Mouse (Mus musculus) adrenal gland, postnatal 14 days (tissue): ENCODE measurements around the gene Hdgfl3. TPM values are rescaled to one million over a fixed set of nuclear protein-coding genes. Genes with fewer than 3 reads are reported as not detected.

Experiments
- DNase-seq: peaks from one replicate; pipeline ENCODE4 v3.0.0; 2021; ENCODE audit warnings: mixed read lengths
- total RNA-seq: library from RNA; stranded (reverse); gene quantifications from 2 replicates; pipeline ENCODE4 v1.2.3, GENCODE M21; 2021

Hdgfl3 gene
- total RNA-seq, 1 experiment from 2014 or later = 13.6 TPM

- DNase-seq = no peak
These were observed 78.6 kb downstream of the Hdgfl3 start, which contains the start of gene Gm10160 for GRCm38 (mm10) chr7:81855694-81856093. TSS of gene Gm10160 (minus strand) at chr7:81855794.

- DNase-seq = peak; percentile 21
These were observed 79.5 kb downstream of the Hdgfl3 start for GRCm38 (mm10) chr7:81854568-81855307.

- DNase-seq = peak; percentile 35
These were observed 82.6 kb downstream of the Hdgfl3 start for GRCm38 (mm10) chr7:81851706-81852105.

- DNase-seq = no peak
These were observed 84.1 kb downstream of the Hdgfl3 start for GRCm38 (mm10) chr7:81850171-81850570.

- no peak for DNase-seq
These were observed 84.6 kb downstream of the Hdgfl3 start for GRCm38 (mm10) chr7:81849633-81850032.

- DNase-seq = no peak
These were observed 85.1 kb downstream of the Hdgfl3 start for GRCm38 (mm10) chr7:81849214-81849613.

GRCm38 (mm10) chr7:81847777-81848176 lies 86.5 kb downstream of the Hdgfl3 start:
- DNase-seq = no peak

- DNase-seq = peak; percentile 46
These were observed 87.3 kb downstream of the Hdgfl3 start for GRCm38 (mm10) chr7:81847010-81847409.

- DNase-seq = no peak
These were observed 88.3 kb downstream of the Hdgfl3 start for GRCm38 (mm10) chr7:81846008-81846407.

- no peak for DNase-seq
These were observed 89.0 kb downstream of the Hdgfl3 start for GRCm38 (mm10) chr7:81845313-81845712.

- no peak for DNase-seq
These were observed 89.5 kb downstream of the Hdgfl3 start for GRCm38 (mm10) chr7:81844801-81845200.

- DNase-seq = no peak
These were observed 90.4 kb downstream of the Hdgfl3 start for GRCm38 (mm10) chr7:81843903-81844302.

- no peak for DNase-seq
These were observed 91.3 kb downstream of the Hdgfl3 start for GRCm38 (mm10) chr7:81842998-81843397.

- DNase-seq = no peak
These were observed 92.1 kb downstream of the Hdgfl3 start for GRCm38 (mm10) chr7:81842141-81842540.

- peak; percentile 60 for DNase-seq
These were observed 92.8 kb downstream of the Hdgfl3 start for GRCm38 (mm10) chr7:81841439-81841838.

- DNase-seq = no peak
These were observed 93.6 kb downstream of the Hdgfl3 start for GRCm38 (mm10) chr7:81840661-81841181.

- no peak for DNase-seq
These were observed 94.5 kb downstream of the Hdgfl3 start for GRCm38 (mm10) chr7:81839746-81840145.

- DNase-seq = peak; percentile 45
These were observed 96.5 kb downstream of the Hdgfl3 start for GRCm38 (mm10) chr7:81837771-81838170.

GRCm38 (mm10) chr7:81835430-81835829 lies 98.8 kb downstream of the Hdgfl3 start:
- no peak for DNase-seq

GRCm38 (mm10) chr7:81834847-81835246 lies 99.4 kb downstream of the Hdgfl3 start:
- DNase-seq = no peak
